Mouse (Mus musculus): ENCODE results near the gene Ifnar1.

- TF ChIP-seq CTCF (IDR thresholded peaks at IDR 0.05; ENCODE audit: control insufficient read depth, insufficient read depth, low read length) = no peak
- TF ChIP-seq POLR2A (IDR thresholded peaks at IDR 0.05; ENCODE audit: borderline replicate concordance, control insufficient read depth, low read depth, low read length) = no peak
Measured at GRCm38 (mm10) chr16:91463400-91463799, 21.6 kb upstream of the Ifnar1 start.

Measured in bone marrow, adult 2 months (tissue).